Mouse (Mus musculus): Measurements from ENCODE around the gene AI467606.

The AI467606 gene

GRCm38 (mm10) chr7:127096456-127096855, 5.3 kb downstream of the AI467606 start:
- no peak for DNase-seq (ENCODE audit: low spot score)

- DNase-seq (ENCODE audit: low spot score): no peak
These were observed 7.4 kb downstream of the AI467606 start for GRCm38 (mm10) chr7:127098521-127098920.

- no peak for DNase-seq (ENCODE audit: low spot score)
These were observed 7.8 kb downstream of the AI467606 start for GRCm38 (mm10) chr7:127098950-127099349.

- DNase-seq (ENCODE audit: low spot score): no peak
These were observed 8.4 kb downstream of the AI467606 start for GRCm38 (mm10) chr7:127099528-127099927.

- DNase-seq (ENCODE audit: low spot score): no peak
These were observed 10.4 kb downstream of the AI467606 start for GRCm38 (mm10) chr7:127101451-127102016.

- DNase-seq (ENCODE audit: low spot score): no peak
These were observed 11.0 kb downstream of the AI467606 start for GRCm38 (mm10) chr7:127102148-127102547.

GRCm38 (mm10) chr7:127103960-127104359, 12.8 kb downstream of the AI467606 start:
- DNase-seq (ENCODE audit: low spot score): no peak

- peak; percentile 67 for DNase-seq (ENCODE audit: low spot score)
These were observed 13.6 kb downstream of the AI467606 start for GRCm38 (mm10) chr7:127104560-127105332.

- no peak for DNase-seq (ENCODE audit: low spot score)
These were observed 14.4 kb downstream of the AI467606 start for GRCm38 (mm10) chr7:127105551-127105950.

- peak; percentile 68 for DNase-seq (ENCODE audit: low spot score)
These were observed 19.3 kb downstream of the AI467606 start for GRCm38 (mm10) chr7:127110239-127111007.

- peak; percentile 77 for DNase-seq (ENCODE audit: low spot score)
These were observed 20.3 kb downstream of the AI467606 start for GRCm38 (mm10) chr7:127111461-127111860.

GRCm38 (mm10) chr7:127112251-127112841, 21.2 kb downstream of the AI467606 start:
- no peak for DNase-seq (ENCODE audit: low spot score)

GRCm38 (mm10) chr7:127112921-127113597, 21.9 kb downstream of the AI467606 start:
- no peak for DNase-seq (ENCODE audit: low spot score)

GRCm38 (mm10) chr7:127113614-127114259, 22.6 kb downstream of the AI467606 start:
- no peak for DNase-seq (ENCODE audit: low spot score)

- no peak for DNase-seq (ENCODE audit: low spot score)
These were observed 23.8 kb downstream of the AI467606 start for GRCm38 (mm10) chr7:127114920-127115319.

GRCm38 (mm10) chr7:127116331-127116935, 25.3 kb downstream of the AI467606 start:
- DNase-seq (ENCODE audit: low spot score): no peak

GRCm38 (mm10) chr7:127117948-127118347, 26.8 kb downstream of the AI467606 start:
- DNase-seq (ENCODE audit: low spot score): no peak

- no peak for DNase-seq (ENCODE audit: low spot score)
These were observed 27.7 kb downstream of the AI467606 start for GRCm38 (mm10) chr7:127118671-127119445.

- no peak for DNase-seq (ENCODE audit: low spot score)
These were observed 30.1 kb downstream of the AI467606 start for GRCm38 (mm10) chr7:127121061-127121910.
